Mouse (Mus musculus) right cerebral cortex, postnatal 14 days (tissue): ENCODE results near the gene Vmn1r114.
"Not testable (repeated sequence)": the region's sequence is repeated elsewhere in the genome, so short reads cannot be mapped to it uniquely, and the experiment has no call there.

Experiments used
- DNase-seq: peaks from one replicate; pipeline ENCODE4 v3.0.0; 2022

Gene Vmn1r114

GRCm38 (mm10) chr7:20812086-20812485 lies at the start of gene Vmn1r114:
TSS of gene Vmn1r114 (minus strand) at chr7:20812186.
- not testable (repeated sequence) for DNase-seq

DNA sequence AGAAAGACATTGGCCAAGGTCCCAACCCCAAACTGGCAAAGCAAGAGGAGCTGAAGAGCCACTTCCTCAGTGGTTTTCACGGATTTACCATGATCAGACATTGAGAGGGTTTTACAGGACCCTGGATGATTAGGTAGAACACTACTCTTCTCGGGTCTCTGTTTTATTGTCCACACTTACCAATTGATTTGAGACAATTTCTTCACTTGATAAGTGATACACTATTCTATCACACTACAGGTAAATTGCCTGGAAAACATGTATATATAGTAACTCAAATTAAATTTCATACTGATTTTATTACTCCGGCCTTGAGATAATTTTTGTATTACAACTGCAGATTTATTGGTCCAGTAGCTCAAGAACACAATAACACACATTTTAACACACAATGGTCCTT lies 32.9 kb upstream of the Vmn1r114 start, which contains the start of gene Vmn1r115:
Vmn1r115 (minus strand) TSS at position 101 of the 400 bp plus-strand sequence.
- not testable (repeated sequence) for DNase-seq

DNA sequence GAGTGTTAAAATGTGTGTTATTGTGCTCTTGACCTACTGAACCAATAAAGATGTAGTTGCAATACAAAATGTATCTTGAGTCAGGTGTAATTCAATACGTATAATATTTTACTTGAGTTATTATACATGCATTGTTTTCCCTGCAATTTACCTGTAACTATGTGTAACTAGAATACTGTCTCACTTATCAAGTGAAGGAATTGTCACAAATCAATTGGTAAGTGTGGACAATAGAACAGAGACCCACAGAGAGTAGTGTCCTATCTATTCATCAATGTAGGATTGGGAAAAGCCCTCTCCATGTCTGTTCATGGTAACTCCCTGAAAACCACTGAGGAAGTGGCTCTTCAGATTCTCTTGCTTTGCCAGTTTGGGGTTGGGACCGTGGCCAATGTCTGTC lies 25.0 kb downstream of the Vmn1r114 start, which contains the start of gene Vmn1r113:
Vmn1r113 (plus strand) TSS at position 301 of the 400 bp plus-strand sequence.
- not testable (repeated sequence) for DNase-seq

GRCm38 (mm10) chr7:20770885-20771284 lies 41.1 kb downstream of the Vmn1r114 start, which contains the start of gene Vmn1r112:
TSS of gene Vmn1r112 (plus strand) at chr7:20771185.
- DNase-seq: not testable (repeated sequence)
